Mouse (Mus musculus): ENCODE data around the gene Adamtsl2. TPM values are rescaled to one million over a fixed set of nuclear protein-coding genes. Genes with fewer than 3 reads are reported as not detected.

Adamtsl2 gene
- polyA plus RNA-seq, 1 experiment from 2014 or later, result 1.7 TPM

DNA sequence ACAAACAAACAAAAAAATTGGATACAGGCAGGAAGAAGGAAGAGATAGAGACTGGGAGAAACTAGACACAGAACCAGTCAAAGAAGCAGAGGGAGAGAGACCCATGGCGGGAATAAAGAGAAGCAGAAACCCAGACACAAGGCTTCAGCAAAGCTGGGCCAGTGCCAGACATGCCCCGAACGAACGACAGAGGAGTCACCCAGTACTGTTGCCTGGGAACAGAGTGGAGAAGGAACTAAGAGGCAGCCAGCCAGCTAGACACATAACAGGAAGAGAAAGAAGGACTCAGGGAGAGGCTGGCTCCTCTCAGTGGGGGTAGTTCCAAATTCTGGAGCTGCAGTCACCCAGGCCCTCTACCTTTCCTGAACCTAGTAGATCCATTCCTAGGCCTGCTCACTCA lies 8.0 kb upstream of the Adamtsl2 start:
- Histone ChIP-seq H3K27ac (ENCODE audit: low read length) (no peak overlapping the region), H3K4me2 (ENCODE audit: low read depth, low read length) (no peak overlapping the region), H3K4me1 (ENCODE audit: control insufficient read depth, insufficient read depth, low read length) (peaks cover 9% of the 10 kb centered on the region), H3K27me3 (replicated peaks; ENCODE audit: control insufficient read depth, insufficient read depth, low read length) (no peaks in the 10 kb centered on the region), H3K4me3 (ENCODE audit: low read length) (no peak overlapping the region), H3K9me3 (ENCODE audit: control insufficient read depth, low read length) (no peaks in the 10 kb centered on the region), H3K36me3 (ENCODE audit: control insufficient read depth, insufficient read depth, low read length) (no peaks in the 10 kb centered on the region), H3K9ac (ENCODE audit: low read depth, low read length) (no peak overlapping the region)
- peak; percentile 65 for ATAC-seq
- 23% methylated on average over 4 of the region's 4 CpGs for WGBS

GRCm38 (mm10) chr2:27071978-27072377 lies 7.2 kb upstream of the Adamtsl2 start, which contains the start of gene Mymk:
Mymk (minus strand) TSS chr2:27072179.
- Histone ChIP-seq H3K27me3 (replicated peaks; ENCODE audit: control insufficient read depth, insufficient read depth, low read length) (no peaks in the 10 kb centered on the region), H3K4me1 (ENCODE audit: control insufficient read depth, insufficient read depth, low read length) (peaks cover 9% of the 10 kb centered on the region), H3K27ac (ENCODE audit: low read length) (no peak within 1 kb of the TSS), H3K36me3 (ENCODE audit: control insufficient read depth, insufficient read depth, low read length) (no peaks in the 10 kb centered on the region), H3K9me3 (ENCODE audit: control insufficient read depth, low read length) (no peaks in the 10 kb centered on the region), H3K9ac (ENCODE audit: low read depth, low read length) (no peak within 1 kb of the TSS), H3K4me3 (ENCODE audit: low read length) (no peak within 1 kb of the TSS), H3K4me2 (ENCODE audit: low read depth, low read length) (no peak within 1 kb of the TSS)
- ATAC-seq, result no peak
- WGBS, result 76% methylated on average over 2 of the region's 2 CpGs

DNA sequence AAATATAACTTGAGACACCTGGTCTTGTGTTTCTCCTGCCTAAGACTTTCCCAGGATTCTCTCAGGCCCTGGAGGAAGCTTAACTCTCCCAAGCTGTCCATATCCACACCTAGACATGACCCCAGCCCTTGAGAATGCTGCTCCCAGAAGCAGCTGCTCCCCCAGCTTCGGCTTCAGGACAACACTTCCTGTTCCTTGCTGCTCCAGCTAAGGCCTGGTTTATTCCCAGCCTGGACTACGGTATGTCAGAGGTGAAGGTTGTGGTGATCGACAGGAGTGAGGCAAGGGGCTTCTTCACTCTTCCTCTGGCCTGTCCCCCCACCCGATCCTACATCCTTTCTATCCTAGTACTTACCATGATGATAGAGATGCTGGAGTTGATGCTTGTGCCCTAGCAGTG lies 5.8 kb upstream of the Adamtsl2 start:
- 62% methylated on average over 4 of the region's 4 CpGs for WGBS
- Histone ChIP-seq H3K27ac (ENCODE audit: low read length) (no peak overlapping the region), H3K4me2 (ENCODE audit: low read depth, low read length) (no peak overlapping the region), H3K4me3 (ENCODE audit: low read length) (no peak overlapping the region), H3K9me3 (ENCODE audit: control insufficient read depth, low read length) (no peaks in the 10 kb centered on the region), H3K36me3 (ENCODE audit: control insufficient read depth, insufficient read depth, low read length) (no peaks in the 10 kb centered on the region), H3K4me1 (ENCODE audit: control insufficient read depth, insufficient read depth, low read length) (peaks cover 9% of the 10 kb centered on the region), H3K9ac (ENCODE audit: low read depth, low read length) (no peak overlapping the region), H3K27me3 (replicated peaks; ENCODE audit: control insufficient read depth, insufficient read depth, low read length) (no peaks in the 10 kb centered on the region)
- no peak for ATAC-seq

DNA sequence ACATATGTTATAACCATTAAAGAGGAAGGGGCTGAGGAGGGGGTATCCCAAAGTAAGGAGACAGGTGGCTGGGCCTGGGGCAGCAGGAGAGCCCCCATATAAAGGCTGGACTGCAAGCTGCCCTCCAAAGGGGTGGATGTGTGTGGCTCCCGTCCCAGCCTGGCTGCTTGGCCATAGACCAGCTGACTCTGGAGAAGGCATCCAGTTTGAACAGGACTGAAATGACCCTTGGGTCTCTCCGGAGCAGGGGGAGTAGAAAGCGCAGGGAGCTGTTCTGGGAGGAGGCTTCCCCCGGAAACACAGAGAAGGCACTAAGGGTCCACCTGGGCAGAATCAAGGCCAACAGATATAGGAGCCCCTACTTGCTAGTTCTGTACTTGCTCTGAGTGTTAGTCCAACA lies 4.4 kb upstream of the Adamtsl2 start:
- WGBS, result 82% methylated on average over 4 of the region's 4 CpGs
- H3K4me1 ChIP-seq (ENCODE audit: control insufficient read depth, insufficient read depth, low read length), result peaks cover 19% of the 10 kb centered on the region
- H3K9me3 ChIP-seq (ENCODE audit: control insufficient read depth, low read length), result no peaks in the 10 kb centered on the region
- H3K4me3 ChIP-seq (ENCODE audit: low read length), result no peak overlapping the region
- H3K27ac ChIP-seq (ENCODE audit: low read length), result no peak overlapping the region
- H3K27me3 ChIP-seq (replicated peaks; ENCODE audit: control insufficient read depth, insufficient read depth, low read length), result no peaks in the 10 kb centered on the region
- no peaks in the 10 kb centered on the region for H3K36me3 ChIP-seq (ENCODE audit: control insufficient read depth, insufficient read depth, low read length)
- no peak overlapping the region for H3K9ac ChIP-seq (ENCODE audit: low read depth, low read length)
- no peak overlapping the region for H3K4me2 ChIP-seq (ENCODE audit: low read depth, low read length)
- ATAC-seq, result no peak

- H3K4me1 ChIP-seq (ENCODE audit: control insufficient read depth, insufficient read depth, low read length), result peaks cover 21% of the 10 kb centered on the region
- no peak for ATAC-seq
- WGBS, result 64% methylated on average over 3 of the region's 3 CpGs
These were observed 3.7 kb upstream of the Adamtsl2 start for GRCm38 (mm10) chr2:27075485-27075884.

GRCm38 (mm10) chr2:27077655-27078244 lies 1.4 kb upstream of the Adamtsl2 start:
- Histone ChIP-seq H3K4me1 (ENCODE audit: control insufficient read depth, insufficient read depth, low read length) (peaks cover 14% of the 10 kb centered on the region; the same call in 1 of the 2 replicates), H3K9ac (ENCODE audit: low read depth, low read length) (no peak overlapping the region), H3K4me2 (ENCODE audit: low read depth, low read length) (no peak overlapping the region), H3K4me3 (ENCODE audit: low read length) (no peak overlapping the region), H3K9me3 (ENCODE audit: control insufficient read depth, low read length) (no peaks in the 10 kb centered on the region), H3K36me3 (ENCODE audit: control insufficient read depth, insufficient read depth, low read length) (no peaks in the 10 kb centered on the region), H3K27ac (ENCODE audit: low read length) (no peak overlapping the region), H3K27me3 (replicated peaks; ENCODE audit: control insufficient read depth, insufficient read depth, low read length) (no peaks in the 10 kb centered on the region)
- ATAC-seq, result no peak
- WGBS, result 69% methylated on average over 10 of the region's 10 CpGs

More at GRCm38 (mm10) chr2:27075485-27075884, 3.7 kb upstream of the Adamtsl2 start:
- no peak overlapping the region for H3K9ac ChIP-seq (ENCODE audit: low read depth, low read length)
- H3K27ac ChIP-seq (ENCODE audit: low read length), result no peak overlapping the region
- no peaks in the 10 kb centered on the region for H3K27me3 ChIP-seq (replicated peaks; ENCODE audit: control insufficient read depth, insufficient read depth, low read length)
- no peak overlapping the region for H3K4me2 ChIP-seq (ENCODE audit: low read depth, low read length)
- H3K9me3 ChIP-seq (ENCODE audit: control insufficient read depth, low read length), result no peaks in the 10 kb centered on the region
- H3K4me3 ChIP-seq (ENCODE audit: low read length), result no peak overlapping the region
- no peaks in the 10 kb centered on the region for H3K36me3 ChIP-seq (ENCODE audit: control insufficient read depth, insufficient read depth, low read length)

DNA sequence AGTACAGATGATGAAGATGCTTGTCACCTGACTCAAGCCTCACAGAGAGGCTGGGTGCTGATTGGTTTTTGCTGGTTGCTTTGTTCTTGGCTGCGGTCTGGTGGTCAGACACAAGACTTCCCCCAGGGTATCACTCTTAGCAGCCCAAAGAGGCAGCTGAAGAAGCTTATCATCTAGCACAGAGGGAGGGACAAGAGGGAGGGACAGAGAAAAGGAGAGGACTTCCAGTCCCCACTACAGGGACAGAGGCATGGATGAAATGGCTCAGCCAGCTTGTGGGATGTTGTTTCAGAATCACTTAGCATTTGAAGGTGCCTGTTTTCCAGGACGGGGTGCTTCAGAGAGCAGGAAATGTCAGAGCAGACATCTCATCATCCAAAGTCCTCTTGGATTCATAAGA lies 867 bp upstream of the Adamtsl2 start:
- 37% methylated on average over 2 of the region's 2 CpGs for WGBS
- Histone ChIP-seq H3K27me3 (replicated peaks; ENCODE audit: control insufficient read depth, insufficient read depth, low read length) (no peaks in the 10 kb centered on the region), H3K4me3 (ENCODE audit: low read length) (no peak overlapping the region), H3K9me3 (ENCODE audit: control insufficient read depth, low read length) (no peaks in the 10 kb centered on the region), H3K9ac (ENCODE audit: low read depth, low read length) (no peak overlapping the region), H3K4me1 (ENCODE audit: control insufficient read depth, insufficient read depth, low read length) (peaks cover 14% of the 10 kb centered on the region; the same call in 1 of the 2 replicates), H3K36me3 (ENCODE audit: control insufficient read depth, insufficient read depth, low read length) (no peaks in the 10 kb centered on the region), H3K4me2 (ENCODE audit: low read depth, low read length) (no peak overlapping the region), H3K27ac (ENCODE audit: low read length) (no peak overlapping the region)
- ATAC-seq, result no peak

- no peaks in the 10 kb centered on the region for H3K36me3 ChIP-seq (ENCODE audit: control insufficient read depth, insufficient read depth, low read length)
- WGBS, result 74% methylated on average over 2 of the region's 2 CpGs
- no peak for ATAC-seq
- no peak overlapping the region for H3K4me3 ChIP-seq (ENCODE audit: low read length)
- no peaks in the 10 kb centered on the region for H3K27me3 ChIP-seq (replicated peaks; ENCODE audit: control insufficient read depth, insufficient read depth, low read length)
- peak overlapping the region; percentile 7; the same call in 1 of the 2 replicates for H3K4me2 ChIP-seq (ENCODE audit: low read depth, low read length)
- no peak overlapping the region for H3K9ac ChIP-seq (ENCODE audit: low read depth, low read length)
- H3K27ac ChIP-seq (ENCODE audit: low read length), result peak overlapping the region; percentile 27; the same call in 1 of the 2 replicates
- peaks cover 14% of the 10 kb centered on the region for H3K4me1 ChIP-seq (ENCODE audit: control insufficient read depth, insufficient read depth, low read length)
- H3K9me3 ChIP-seq (ENCODE audit: control insufficient read depth, low read length), result no peaks in the 10 kb centered on the region
These were observed 470 bp downstream of the Adamtsl2 start for GRCm38 (mm10) chr2:27079649-27080048.

DNA sequence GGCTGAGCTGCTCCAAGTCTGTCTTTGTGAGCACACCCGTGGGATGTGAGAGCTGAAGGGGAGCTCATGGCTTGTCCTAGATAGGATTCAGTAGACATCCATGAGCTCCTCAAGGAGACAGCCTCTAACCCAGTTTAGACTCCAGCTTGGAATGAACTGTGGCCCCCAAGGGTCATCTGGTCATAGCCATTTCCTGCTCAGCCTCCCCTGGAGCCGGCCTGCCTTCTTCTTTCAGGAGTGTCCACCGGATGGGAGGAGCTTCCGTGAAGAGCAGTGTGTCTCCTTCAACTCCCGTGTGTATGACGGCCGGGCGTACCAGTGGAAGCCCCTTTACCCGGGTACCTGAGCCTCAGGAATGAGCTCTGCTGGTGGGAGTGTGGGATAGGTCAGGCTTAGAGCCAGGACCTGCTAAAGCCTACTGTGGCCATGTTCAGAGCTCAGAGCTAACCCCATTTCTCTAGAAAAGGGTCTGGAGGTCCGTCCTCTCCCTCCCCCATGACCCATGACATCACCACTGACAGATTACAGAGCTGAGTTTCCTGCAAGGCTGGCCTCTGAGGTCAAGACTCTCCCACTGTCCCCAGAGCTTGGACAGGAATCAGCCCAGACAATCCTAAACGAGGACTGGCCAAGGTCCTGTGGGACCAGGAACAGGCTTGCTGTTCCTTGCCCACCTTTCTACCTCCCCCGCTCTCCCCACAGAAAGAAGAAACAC lies 4.7 kb downstream of the Adamtsl2 start:
- Histone ChIP-seq H3K36me3 (ENCODE audit: control insufficient read depth, insufficient read depth, low read length) (no peaks in the 10 kb centered on the region), H3K4me3 (ENCODE audit: low read length) (no peak overlapping the region), H3K4me2 (ENCODE audit: low read depth, low read length) (no peak overlapping the region), H3K4me1 (ENCODE audit: control insufficient read depth, insufficient read depth, low read length) (peaks cover 29% of the 10 kb centered on the region), H3K9ac (ENCODE audit: low read depth, low read length) (no peak overlapping the region), H3K9me3 (ENCODE audit: control insufficient read depth, low read length) (no peaks in the 10 kb centered on the region), H3K27ac (ENCODE audit: low read length) (no peak overlapping the region), H3K27me3 (replicated peaks; ENCODE audit: control insufficient read depth, insufficient read depth, low read length) (no peaks in the 10 kb centered on the region)
- no peak for ATAC-seq
- WGBS, result 64% methylated on average over 12 of the region's 12 CpGs
